In genomic region chr13:95363440-95363839, GRCm38 (mm10) we compare ENCODE assay signal across 26 mouse cellular contexts. TPM values are rescaled to one million over a fixed set of nuclear protein-coding genes. Genes with fewer than 3 reads are reported as not detected.
DNase-seq lines count a peak whose midpoint lies in the region; ATAC-seq and TF ChIP-seq lines count a peak whose summit lies in the region.
"Had no signal": no experiment of that assay in that cellular context is flagged by ENCODE, and none has a peak within 500 bp of the region (broad histone marks: within the 10 kb centered on the region; RNA-seq: fewer than 3 reads in every experiment).

No protein-coding gene starts in this region.

- intact Hi-C loops in heart, postnatal 25 days (cut with DNase I) = no loop called here

- H3K36me3 ChIP-seq in embryonic facial prominence, embryonic 14.5 days (ENCODE audit: control insufficient read depth, insufficient read depth, low read length) = peaks cover 84% of the 10 kb centered on the region
- H3K36me3 ChIP-seq in embryonic facial prominence, embryonic 10.5 days (replicated peaks) = peaks cover 96% of the 10 kb centered on the region
- peaks cover 47% of the 10 kb centered on the region; the same call in 1 of the 2 replicates for H3K36me3 ChIP-seq in hindbrain, postnatal 0 days (ENCODE audit: insufficient read depth, low read length)
- peaks cover 74% of the 10 kb centered on the region for H3K36me3 ChIP-seq in hindbrain, embryonic 13.5 days

- H3K9me3 ChIP-seq in embryonic facial prominence, embryonic 14.5 days (ENCODE audit: control insufficient read depth, low read length) = no peaks in the 10 kb centered on the region
- no peaks in the 10 kb centered on the region for H3K9me3 ChIP-seq in embryonic facial prominence, embryonic 10.5 days
- no peaks in the 10 kb centered on the region for H3K9me3 ChIP-seq in hindbrain, postnatal 0 days (ENCODE audit: low read length)
- H3K9me3 ChIP-seq in hindbrain, embryonic 13.5 days = no peaks in the 10 kb centered on the region
- H3K9me3 ChIP-seq: embryonic facial prominence, embryonic 13.5 days; forebrain, embryonic 10.5 days; forebrain, embryonic 13.5 days; G1E; heart, embryonic 13.5 days; hindbrain, embryonic 12.5 days had no signal

- H3K4me3 ChIP-seq in embryonic facial prominence, embryonic 14.5 days (ENCODE audit: low read depth, low read length) = no peak overlapping the region
- H3K4me3 ChIP-seq in embryonic facial prominence, embryonic 10.5 days = no peak overlapping the region
- H3K4me3 ChIP-seq in hindbrain, postnatal 0 days (ENCODE audit: low read length) = no peak overlapping the region
- H3K4me3 ChIP-seq in hindbrain, embryonic 13.5 days = no peak overlapping the region
- H3K4me3 ChIP-seq: embryonic facial prominence, embryonic 13.5 days; forebrain, embryonic 10.5 days; forebrain, embryonic 13.5 days; heart, embryonic 13.5 days; hindbrain, embryonic 12.5 days had no signal

- no peaks in the 10 kb centered on the region for H3K27me3 ChIP-seq in embryonic facial prominence, embryonic 14.5 days (replicated peaks; ENCODE audit: control insufficient read depth, insufficient read depth, low read length)
- no peaks in the 10 kb centered on the region for H3K27me3 ChIP-seq in embryonic facial prominence, embryonic 10.5 days (replicated peaks; ENCODE audit: low read depth, poor library complexity, severe bottlenecking)
- H3K27me3 ChIP-seq in hindbrain, postnatal 0 days (ENCODE audit: insufficient read depth, low read length) = no peaks in the 10 kb centered on the region
- H3K27me3 ChIP-seq in hindbrain, embryonic 13.5 days = no peaks in the 10 kb centered on the region
- H3K27me3 ChIP-seq: CH12.LX; embryonic facial prominence, embryonic 13.5 days; forebrain, embryonic 13.5 days; heart, embryonic 13.5 days; hindbrain, embryonic 12.5 days; Patski had no signal

- 0 out of 2 replicates have a peak, but pooled peaks have one; percentile 12 for ATAC-seq in embryonic facial prominence, embryonic 14.5 days (ENCODE audit: low read depth)
- 0 out of 2 replicates have a peak, but pooled peaks have one; percentile 18 for ATAC-seq in hindbrain, postnatal 0 days
- no peak for ATAC-seq in hindbrain, embryonic 13.5 days (ENCODE audit: low FRiP score)
- ATAC-seq: forebrain, embryonic 13.5 days; forebrain, embryonic 16.5 days; hindbrain, embryonic 16.5 days; inflammation-experienced regulatory T-cells, adult 6 months; intestine, embryonic 16.5 days; Patski had no signal

- no peak overlapping the region for H3K27ac ChIP-seq in embryonic facial prominence, embryonic 14.5 days (replicated peaks; ENCODE audit: low read depth, low read length)
- no peak overlapping the region for H3K27ac ChIP-seq in embryonic facial prominence, embryonic 10.5 days (replicated peaks)
- H3K27ac ChIP-seq in hindbrain, postnatal 0 days = no peak overlapping the region
- no peak overlapping the region for H3K27ac ChIP-seq in hindbrain, embryonic 13.5 days
- H3K27ac ChIP-seq: embryonic facial prominence, embryonic 13.5 days; forebrain, embryonic 10.5 days; forebrain, embryonic 13.5 days; heart, embryonic 13.5 days; hindbrain, embryonic 12.5 days had no signal

- no peak overlapping the region for H3K9ac ChIP-seq in embryonic facial prominence, embryonic 14.5 days (ENCODE audit: low read depth, low read length)
- no peak overlapping the region for H3K9ac ChIP-seq in hindbrain, postnatal 0 days (replicated peaks; ENCODE audit: low read length)
- H3K9ac ChIP-seq in hindbrain, embryonic 13.5 days = no peak overlapping the region
- H3K9ac ChIP-seq: embryonic facial prominence, embryonic 13.5 days; forebrain, embryonic 13.5 days; heart, embryonic 13.5 days; hindbrain, embryonic 12.5 days had no signal

- TF ChIP-seq CTCF in hindbrain, postnatal 0 days (IDR thresholded peaks at IDR 0.05; ENCODE audit: low read depth) = no peak

- 90% methylated on average over 4 of the region's 4 CpGs for WGBS in embryonic facial prominence, embryonic 14.5 days
- WGBS in embryonic facial prominence, embryonic 10.5 days = 88% methylated on average over 4 of the region's 4 CpGs
- WGBS in hindbrain, postnatal 0 days = 61% methylated on average over 4 of the region's 4 CpGs
- WGBS in hindbrain, embryonic 13.5 days = 74% methylated on average over 4 of the region's 4 CpGs

- no peak for DNase-seq in embryonic facial prominence, embryonic 14.5 days (ENCODE audit: low spot score)
- no peak for DNase-seq in embryonic facial prominence, embryonic 10.5 days (ENCODE audit: low spot score)
- DNase-seq in heart, adult 11 months = peak; percentile 92
- DNase-seq in heart, postnatal 25 days (ENCODE audit: low spot score) = no peak
- no peak for DNase-seq in hindbrain, postnatal 0 days (ENCODE audit: low spot score)
- no peak for DNase-seq in adrenal gland, postnatal 14 days
- DNase-seq: adrenal gland, postnatal 10 days; cerebellum, adult 11 months; cerebellum, adult 2 months; cerebellum, adult 9-11 months; cerebellum, postnatal 25 days; gastrocnemius, postnatal 14 days; kidney, adult 18-20 months had no signal

- H3K4me1 ChIP-seq in embryonic facial prominence, embryonic 14.5 days (ENCODE audit: control insufficient read depth, insufficient read depth, low read length) = no peaks in the 10 kb centered on the region
- H3K4me1 ChIP-seq in embryonic facial prominence, embryonic 10.5 days = no peaks in the 10 kb centered on the region
- no peaks in the 10 kb centered on the region for H3K4me1 ChIP-seq in hindbrain, postnatal 0 days (ENCODE audit: insufficient read depth, low read length)
- H3K4me1 ChIP-seq in hindbrain, embryonic 13.5 days (replicated peaks) = no peaks in the 10 kb centered on the region
- H3K4me1 ChIP-seq: embryonic facial prominence, embryonic 13.5 days; forebrain, embryonic 10.5 days; forebrain, embryonic 13.5 days; hindbrain, embryonic 12.5 days had no signal

- H3K4me2 ChIP-seq in embryonic facial prominence, embryonic 14.5 days (ENCODE audit: low read depth, low read length) = no peak overlapping the region
- no peak overlapping the region for H3K4me2 ChIP-seq in hindbrain, postnatal 0 days (ENCODE audit: low read depth, low read length)
- H3K4me2 ChIP-seq in hindbrain, embryonic 13.5 days = no peak overlapping the region
- H3K4me2 ChIP-seq: embryonic facial prominence, embryonic 13.5 days; forebrain, embryonic 13.5 days; heart, embryonic 13.5 days; hindbrain, embryonic 12.5 days had no signal

RNA-seq across cellular contexts. Expression of gene Aggf1, which starts 11.7 kb away (rescaled TPM):
- polyA plus RNA-seq in embryonic facial prominence, embryonic 14.5 days (2014; fragmentation: Nextera tagmentation; extraction: Ambion mirVana) = 30.2 and 33.4 TPM in 2 replicates
- 38.0 and 38.1 TPM in 2 replicates for polyA plus RNA-seq in embryonic facial prominence, embryonic 10.5 days (2016; fragmentation: Nextera tagmentation; extraction: Ambion mirVana)
- total RNA-seq in heart, postnatal 25 days (2021) = 10 to 100 TPM; 19.2 to 21.4 TPM
- total RNA-seq in hindbrain, postnatal 0 days (2014; rRNA removed) = 23.7 and 28.4 TPM in 2 replicates
- 29.1 and 30.4 TPM in 2 replicates for polyA plus RNA-seq in hindbrain, postnatal 0 days (2015; fragmentation: Nextera tagmentation; extraction: Ambion mirVana)
- polyA plus RNA-seq in hindbrain, embryonic 13.5 days (2015; fragmentation: Nextera tagmentation; extraction: Ambion mirVana) = 39.8 and 41.6 TPM in 2 replicates
- total RNA-seq in adrenal gland, postnatal 14 days (2021) = 33.8 and 34.1 TPM in 2 replicates

RNA-seq across cellular contexts. Expression of gene Zbed3, which starts 40.0 kb away (rescaled TPM):
- 48.4 and 63.6 TPM in 2 replicates for polyA plus RNA-seq in embryonic facial prominence, embryonic 14.5 days (2014; fragmentation: Nextera tagmentation; extraction: Ambion mirVana)
- 61.0 and 68.3 TPM in 2 replicates for polyA plus RNA-seq in embryonic facial prominence, embryonic 10.5 days (2016; fragmentation: Nextera tagmentation; extraction: Ambion mirVana)
- 10 to 100 TPM; 15.1 to 16.2 TPM for total RNA-seq in heart, postnatal 25 days (2021)
- total RNA-seq in hindbrain, postnatal 0 days (2014; rRNA removed) = 20.5 and 24.1 TPM in 2 replicates
- 34.3 and 38.2 TPM in 2 replicates for polyA plus RNA-seq in hindbrain, postnatal 0 days (2015; fragmentation: Nextera tagmentation; extraction: Ambion mirVana)
- 41.0 and 42.5 TPM in 2 replicates for polyA plus RNA-seq in hindbrain, embryonic 13.5 days (2015; fragmentation: Nextera tagmentation; extraction: Ambion mirVana)
- total RNA-seq in adrenal gland, postnatal 14 days (2021) = 29.6 and 32.8 TPM in 2 replicates
- polyA plus RNA-seq: G1E had no signal
